Mouse (Mus musculus): ENCODE results near the gene Anxa9.
"Not testable (repeated sequence)": the region's sequence is repeated elsewhere in the genome, so short reads cannot be mapped to it uniquely, and the experiment has no call there.

The Anxa9 gene

DNA sequence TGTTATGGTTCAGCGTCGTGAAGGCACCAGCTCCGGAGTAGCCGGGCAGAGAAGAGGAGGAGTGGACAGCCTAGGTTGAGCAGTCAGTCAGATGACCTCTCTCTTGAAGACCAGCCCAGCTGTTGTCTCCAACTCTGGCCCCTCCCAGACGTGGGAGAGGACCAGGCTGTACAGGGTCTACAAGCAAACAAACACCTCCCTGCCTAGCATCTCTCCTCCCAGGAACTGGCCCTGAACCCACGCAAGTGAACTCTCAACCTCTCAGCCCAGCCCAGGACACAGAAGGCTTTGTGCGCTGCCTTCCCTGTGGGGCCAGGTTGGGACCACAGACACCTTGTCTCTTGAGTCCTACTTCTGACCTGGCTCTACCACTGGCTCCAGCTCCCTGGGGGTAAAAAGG, at the start of gene Anxa9:
Anxa9 (minus strand) TSS at position 77 of the 400 bp plus-strand sequence.
- ATAC-seq (ENCODE audit: low TSS enrichment), result no peak

DNA sequence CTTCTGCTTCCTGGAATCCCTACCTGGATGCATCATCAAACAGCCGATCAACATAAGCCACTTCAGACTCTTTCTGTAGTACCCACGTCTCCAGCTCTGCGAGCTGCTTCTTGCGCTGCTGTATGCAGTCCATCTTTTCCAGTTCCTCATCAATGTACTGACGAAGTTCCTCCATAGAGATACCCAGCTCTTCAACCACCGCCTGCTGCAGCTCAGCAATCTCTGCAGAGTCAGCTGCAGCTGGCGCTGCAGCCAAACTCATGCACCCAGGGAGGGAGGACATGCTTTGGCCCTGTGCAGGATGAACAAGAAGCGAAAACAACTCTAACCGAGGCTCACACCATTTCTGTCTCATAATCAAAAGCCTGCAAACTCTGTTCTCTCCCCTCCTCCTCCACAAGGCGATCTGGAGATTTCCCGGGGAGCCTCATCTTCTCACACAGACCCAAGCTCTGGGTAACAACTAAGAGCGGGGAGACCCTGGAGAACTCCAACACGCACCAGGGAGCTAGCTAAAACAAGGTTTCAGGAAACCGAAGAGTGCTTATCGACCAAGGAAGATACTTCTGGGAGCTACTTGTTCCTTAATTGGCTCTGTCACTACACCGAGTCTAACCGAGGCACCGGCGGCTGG, 49.1 kb upstream of the Anxa9 start:
- peak; percentile 74 for ATAC-seq (ENCODE audit: low TSS enrichment)

DNA sequence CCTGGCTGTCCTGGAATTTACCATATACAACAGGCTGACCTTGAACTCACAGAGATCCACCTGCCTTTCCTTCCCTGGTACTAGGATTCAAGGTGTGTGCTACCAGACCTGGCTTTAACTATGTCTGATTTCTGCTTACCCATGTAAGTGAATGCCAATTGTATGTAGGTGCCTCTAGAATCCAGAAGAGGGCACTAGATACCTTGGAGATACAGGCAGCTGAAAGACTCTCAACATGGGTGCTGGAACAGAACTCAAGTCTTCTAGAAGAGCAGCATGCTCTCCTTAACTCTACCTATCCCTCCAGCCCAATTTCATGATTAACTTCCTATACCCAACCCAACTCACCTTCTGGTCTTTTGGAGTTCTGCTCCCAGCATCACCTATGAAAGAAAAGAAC, 42.5 kb upstream of the Anxa9 start:
- peak; percentile 55; the same call in 1 of the 2 replicates for ATAC-seq (ENCODE audit: low TSS enrichment)

DNA sequence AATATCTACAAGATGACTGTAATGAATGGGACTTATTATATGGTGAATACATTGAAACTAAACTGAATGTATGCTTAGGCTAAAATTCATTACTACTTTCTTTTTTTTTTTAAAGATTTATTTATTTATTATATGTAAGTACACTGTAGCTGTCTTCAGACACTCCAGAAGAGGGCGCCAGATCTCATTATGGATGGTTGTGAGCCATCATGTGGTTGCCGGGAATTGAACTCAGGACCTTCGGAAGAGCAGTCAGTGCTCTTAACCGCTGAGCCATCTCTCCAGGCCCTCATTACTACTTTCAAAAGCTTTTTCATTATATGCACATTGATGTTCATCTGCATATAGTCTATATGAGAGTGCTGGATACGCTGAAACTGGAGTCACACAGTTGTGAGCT, 41.4 kb upstream of the Anxa9 start:
- ATAC-seq (ENCODE audit: low TSS enrichment), result not testable (repeated sequence)

DNA sequence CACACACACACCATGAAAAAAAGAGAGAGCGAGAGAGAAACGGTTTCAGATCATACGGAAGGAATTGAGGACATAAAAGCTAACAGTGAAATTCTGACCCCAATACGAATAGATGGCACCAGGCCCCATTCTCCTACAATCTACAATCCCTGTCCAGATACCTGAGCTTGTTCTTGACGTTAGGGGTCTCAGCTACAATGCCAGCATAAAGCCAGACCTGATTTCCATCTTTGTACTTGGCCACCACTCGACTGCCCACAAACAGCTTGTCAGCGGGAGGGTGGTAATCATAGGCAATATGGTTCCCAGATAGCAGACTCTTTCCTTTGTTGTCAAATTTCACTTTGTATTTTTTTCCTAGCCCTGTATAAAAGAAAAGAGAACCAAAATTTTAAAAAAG, 39.5 kb upstream of the Anxa9 start:
- ATAC-seq (ENCODE audit: low TSS enrichment), result no peak

DNA sequence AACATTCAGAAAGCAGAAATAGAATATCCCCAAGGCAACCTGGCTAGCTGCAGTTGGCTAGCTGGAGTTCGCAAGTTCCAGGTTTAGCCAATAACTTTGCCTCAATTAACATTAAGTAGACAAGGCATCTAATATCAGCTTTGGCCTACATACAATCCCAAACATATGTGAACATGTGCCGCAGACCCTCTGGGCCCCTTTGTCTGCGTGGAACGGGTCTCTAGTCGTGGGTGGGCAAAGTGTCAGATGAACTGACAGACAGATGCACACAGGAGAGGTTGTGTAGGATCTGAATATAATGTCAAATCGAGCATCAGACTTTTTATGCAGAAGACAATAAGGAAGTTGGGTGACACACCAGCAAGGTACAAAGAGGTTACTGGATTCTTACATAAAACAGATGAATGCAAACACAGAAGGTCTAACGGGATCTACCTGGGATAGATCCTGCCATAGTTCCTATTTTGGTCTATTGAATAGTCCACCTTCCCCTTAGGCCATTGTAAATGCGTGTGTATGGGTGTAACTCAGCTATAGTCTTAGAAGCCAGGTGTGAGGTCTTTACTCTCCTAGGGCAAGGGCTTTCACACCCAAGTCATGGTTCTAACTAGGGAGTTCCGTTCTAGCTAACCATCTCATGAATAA, 36.5 kb upstream of the Anxa9 start:
- ATAC-seq (ENCODE audit: low TSS enrichment), result not testable (repeated sequence)

DNA sequence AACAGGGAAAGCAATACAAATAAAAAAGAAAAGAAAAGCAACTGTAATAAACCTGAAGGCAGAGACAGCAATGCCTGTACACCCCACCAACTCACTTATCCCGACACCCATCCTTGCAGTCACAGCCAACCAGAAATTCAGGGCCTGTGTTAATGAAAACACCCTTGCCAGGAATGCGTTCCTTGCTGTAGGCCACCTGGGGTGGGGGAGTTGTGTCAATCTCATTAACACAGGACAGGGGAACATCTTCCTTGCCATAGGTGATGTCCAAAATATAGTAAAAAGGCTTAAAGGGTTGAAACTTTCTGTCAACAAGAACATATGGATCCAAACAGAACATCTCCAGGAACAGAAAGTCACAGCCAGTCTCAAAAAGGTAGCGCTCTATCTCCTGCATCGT, 31.3 kb upstream of the Anxa9 start:
- ATAC-seq (ENCODE audit: low TSS enrichment), result no peak

DNA sequence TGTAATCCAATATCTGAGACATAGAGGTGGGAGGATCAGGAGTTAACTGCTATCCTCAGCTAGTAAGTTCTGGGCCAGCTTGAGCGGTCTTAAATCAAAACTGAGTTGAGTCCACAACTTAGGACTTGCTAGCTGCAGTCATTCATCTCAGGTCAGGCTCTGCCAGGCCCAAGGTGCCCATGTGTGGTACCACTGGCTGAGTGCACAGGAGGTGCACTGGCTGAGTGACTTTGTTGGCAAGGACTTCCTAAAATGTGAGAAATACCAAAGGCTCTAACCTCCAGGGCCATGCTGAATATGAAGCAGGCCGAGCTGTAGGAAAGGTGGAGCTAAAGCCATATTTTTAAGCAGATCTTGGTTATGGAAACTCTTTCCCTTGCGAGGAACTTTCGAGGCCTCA, 30.4 kb upstream of the Anxa9 start:
- ATAC-seq (ENCODE audit: low TSS enrichment), result no peak

DNA sequence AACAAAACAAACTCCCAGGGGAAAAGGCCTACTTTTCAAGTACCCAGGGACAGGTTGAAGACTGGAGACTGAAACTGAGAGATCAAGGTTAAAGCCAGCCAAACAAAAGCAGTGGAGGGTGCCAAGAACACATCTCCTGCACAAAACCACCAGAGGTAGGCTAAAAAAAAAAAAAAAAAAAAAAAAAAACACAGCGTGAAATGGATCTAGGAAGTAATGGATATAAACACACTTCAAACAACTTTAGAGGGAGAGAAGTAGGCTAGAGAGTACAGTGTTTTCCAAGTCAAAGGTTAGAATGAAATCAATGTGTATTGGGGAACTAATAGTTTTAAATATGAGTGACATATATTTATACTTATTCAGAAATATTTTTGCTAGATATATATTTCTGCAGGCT, 24.6 kb upstream of the Anxa9 start:
- no peak for ATAC-seq (ENCODE audit: low TSS enrichment)

DNA sequence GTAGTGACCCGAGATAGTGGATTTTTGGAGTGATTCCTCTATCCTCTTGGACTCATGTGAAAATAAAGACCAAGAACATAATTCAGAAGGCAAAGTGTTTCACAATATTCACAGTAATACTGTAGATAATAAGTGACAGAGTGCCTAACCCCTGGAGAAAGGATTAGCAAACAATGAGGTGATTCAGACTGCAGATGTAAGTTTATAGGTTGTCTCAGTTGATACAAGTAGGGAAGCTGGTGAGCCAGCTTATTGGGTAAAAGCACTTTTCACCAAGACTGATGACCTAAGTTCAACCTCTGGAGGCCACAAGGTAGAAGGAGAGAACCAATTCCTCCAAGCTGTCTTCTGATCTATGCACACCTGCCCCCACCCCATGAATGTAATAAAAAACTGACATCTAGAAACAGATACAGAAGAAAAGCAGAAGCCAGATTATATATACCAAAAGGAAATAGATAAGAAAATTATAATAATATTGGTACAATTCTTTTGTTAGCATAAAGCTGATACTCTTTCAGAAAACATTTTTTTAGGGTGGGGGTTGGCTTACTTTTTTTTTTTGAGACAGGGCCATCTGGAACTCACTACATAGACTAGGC, 21.9 kb upstream of the Anxa9 start:
- no peak for ATAC-seq (ENCODE audit: low TSS enrichment)

DNA sequence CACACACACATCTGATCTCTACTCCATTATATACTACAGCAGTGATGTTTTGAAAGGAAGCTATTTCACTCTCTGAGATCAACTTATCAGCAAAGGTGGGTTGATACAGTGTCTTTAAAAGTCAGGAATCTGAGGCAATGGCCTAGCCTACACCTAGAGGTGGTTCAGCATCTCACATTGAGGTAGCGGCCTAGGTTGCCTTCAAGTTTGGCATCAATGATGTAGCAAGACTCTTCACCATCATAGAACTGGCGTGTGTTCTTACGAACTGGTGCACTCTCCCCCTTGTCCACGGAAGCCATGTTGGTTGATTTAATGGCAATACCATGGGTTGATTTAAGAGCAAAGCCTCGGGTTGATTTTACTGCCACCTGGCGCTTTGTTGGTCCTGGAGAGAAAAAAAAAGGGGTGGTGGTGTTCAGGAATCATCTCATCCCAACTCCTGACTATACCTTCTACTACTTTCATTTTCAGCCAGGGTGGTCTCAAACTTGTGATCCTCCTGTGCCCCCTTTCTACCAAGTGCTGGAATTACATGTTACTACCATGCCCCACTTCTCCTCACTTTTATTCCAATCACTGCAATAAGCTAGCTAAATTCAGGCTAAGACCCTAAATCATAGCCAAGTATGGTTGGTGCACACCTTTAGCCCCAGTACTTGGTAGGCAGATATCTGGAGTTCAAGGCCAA, 17.6 kb upstream of the Anxa9 start:
- no peak for ATAC-seq (ENCODE audit: low TSS enrichment)

DNA sequence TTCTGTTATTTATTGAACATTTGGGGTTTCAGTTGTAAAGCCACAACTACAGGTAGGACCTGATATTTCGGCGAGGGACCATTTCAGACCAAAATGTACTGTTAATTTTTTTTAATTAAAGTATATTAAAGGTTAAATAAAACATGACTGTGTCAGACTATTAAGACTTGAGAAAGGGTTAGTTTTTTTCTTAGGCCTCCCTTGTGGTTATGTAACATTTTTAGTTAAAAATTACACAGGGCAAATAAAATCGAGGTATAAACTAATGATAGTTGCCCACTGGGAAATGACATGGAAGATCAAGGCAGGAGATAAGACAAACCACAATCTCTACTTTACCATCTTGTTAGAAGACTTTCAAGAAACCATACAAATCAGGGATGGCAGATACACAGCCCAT, 16.5 kb upstream of the Anxa9 start:
- no peak for ATAC-seq (ENCODE audit: low TSS enrichment)

DNA sequence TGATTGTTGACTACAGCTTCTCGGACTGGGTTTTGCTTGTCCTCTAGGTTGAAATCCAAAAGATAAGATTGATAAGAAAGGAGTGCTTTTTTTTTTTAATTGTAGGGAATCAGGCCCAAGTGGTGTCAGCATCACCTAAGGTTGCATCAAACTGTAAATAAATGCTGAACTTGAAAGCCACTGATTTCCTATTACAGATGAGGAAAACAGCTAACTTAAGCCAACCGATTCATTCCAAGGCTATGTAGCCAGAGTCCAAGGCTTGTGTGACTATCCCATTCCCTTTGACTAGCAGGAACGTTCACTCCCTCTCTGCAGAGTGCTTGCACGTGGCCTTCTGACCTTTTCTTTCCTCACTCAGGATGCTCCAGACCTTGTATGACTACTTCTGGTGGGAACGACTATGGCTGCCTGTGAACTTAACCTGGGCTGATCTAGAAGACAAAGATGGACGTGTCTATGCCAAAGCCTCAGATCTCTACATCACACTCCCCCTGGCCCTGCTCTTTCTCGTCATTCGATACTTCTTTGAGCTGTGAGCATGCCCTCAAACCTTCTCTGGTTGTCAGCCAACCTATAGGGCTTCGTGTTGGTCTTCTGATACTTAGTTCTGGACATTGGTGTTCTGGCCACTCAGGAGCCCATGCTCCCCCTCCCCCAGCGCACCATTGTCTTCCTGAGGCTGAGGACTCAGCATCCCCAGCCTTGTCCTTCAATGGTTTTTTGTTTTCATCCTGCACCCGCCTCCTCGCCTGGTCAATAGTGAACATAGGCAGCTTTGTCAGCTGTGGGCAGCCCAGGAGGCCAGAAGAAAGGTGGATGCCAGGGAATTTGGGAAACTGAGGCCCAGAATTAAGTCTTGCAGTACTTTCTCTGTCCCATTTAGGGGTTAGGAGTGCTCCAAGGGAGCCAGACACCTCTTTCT, 13.0 kb upstream of the Anxa9 start:
- ATAC-seq (ENCODE audit: low TSS enrichment), result no peak

DNA sequence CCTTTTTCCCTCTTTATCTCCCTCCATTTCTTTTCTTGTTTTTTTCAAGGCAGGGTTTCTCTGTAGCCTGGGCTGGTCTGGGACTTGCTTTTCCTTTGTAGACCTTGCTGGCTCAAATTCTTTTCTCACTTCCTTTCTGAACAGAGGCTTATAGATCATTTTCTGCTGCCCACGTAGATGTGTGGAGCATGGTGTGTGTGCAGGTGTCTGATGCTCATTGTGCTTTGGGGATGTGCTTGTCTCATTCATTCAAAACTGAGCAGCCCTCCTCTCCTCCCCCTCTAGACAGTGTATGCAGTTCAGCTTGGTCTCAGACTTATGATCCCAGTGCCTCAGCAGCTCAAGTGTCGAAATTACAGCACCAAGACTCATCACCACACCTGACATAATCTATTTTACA, 12.1 kb upstream of the Anxa9 start:
- ATAC-seq (ENCODE audit: low TSS enrichment), result no peak

DNA sequence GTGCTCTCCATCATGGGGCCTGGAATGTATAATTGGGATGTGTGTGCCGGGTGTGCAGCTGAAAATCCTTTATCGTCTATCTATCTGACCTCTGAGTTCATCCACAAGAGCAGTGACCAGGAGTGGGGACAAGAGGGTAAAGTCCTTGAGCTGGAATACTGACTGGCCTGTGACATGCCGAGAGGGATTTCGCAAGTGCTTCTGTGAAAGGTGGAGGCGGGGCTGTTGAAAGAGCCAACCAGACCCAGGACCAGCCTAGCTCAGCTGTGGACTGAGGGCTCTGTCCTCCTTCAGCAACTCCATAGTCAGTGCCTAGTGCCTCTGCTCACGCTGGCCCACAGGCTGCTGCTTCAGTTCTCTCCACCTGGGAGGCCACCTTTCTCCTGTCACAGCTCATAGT, 11.6 kb upstream of the Anxa9 start:
- no peak for ATAC-seq (ENCODE audit: low TSS enrichment)

DNA sequence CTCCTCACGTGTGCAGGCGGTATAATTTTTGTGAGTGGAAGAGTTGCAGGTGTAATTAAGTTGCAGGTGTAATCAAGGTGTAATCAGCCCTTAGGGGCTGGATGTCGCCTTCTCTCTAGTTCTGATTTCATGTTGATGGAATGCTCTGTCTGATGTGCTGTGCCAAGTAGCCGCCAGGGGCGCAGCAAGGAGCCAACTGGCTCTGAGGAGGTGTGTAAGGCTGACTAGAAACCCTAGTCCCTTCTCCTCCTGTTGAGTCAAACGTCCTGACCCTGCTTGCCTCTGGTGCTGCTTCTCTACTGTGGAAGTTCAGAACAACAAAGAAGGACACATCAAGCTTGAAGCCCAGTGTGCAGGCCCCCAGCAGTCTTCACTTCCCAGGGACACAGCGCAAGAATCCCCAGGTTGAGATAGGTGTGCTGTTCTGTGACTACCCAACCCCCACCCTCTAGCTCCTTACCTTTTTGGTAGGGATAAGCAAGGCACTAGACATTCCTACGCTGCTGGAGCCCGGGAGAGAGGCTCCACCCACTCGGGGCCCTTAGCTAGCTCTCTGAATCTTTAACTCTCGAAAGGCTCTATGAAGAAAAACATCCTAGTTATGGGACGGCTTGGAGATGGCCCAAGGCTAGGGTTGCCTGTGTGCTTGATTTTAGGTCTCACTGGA, 10.6 kb upstream of the Anxa9 start:
- peak; percentile 51; the same call in 1 of the 2 replicates for ATAC-seq (ENCODE audit: low TSS enrichment)

DNA sequence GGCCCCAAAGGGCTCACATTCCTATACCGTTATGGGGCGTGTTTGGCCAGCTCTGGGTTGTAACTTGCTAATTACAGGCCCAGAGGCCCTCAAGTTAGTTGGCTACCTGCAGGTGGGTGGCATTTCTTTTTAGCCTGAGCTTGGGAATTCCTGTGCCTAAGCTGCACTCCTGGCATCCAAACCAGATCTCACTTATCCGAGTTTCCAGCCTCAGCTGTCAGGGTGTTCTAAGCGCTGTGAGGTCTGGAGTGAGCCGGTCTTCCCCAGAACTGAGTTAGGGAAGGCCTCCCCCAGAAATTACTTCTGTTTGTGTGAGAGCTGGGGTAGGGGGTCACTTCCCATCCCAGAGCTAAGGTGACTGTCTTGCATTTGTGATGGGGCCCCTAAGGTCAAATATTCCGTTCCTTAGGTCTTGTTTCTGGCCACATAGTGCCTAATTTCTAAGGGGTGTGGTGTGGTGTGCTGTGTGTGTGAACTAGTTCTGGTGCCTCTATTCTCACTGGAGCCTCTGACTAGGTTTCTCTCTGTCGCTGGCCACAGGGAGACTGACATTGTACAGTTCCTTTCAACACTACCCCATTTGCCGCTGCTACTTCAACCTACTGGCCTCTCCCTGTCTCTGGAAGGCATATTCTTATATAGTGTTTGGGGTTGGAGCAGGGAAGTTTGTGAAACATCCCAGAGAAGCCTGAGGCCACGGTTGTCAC, 9.0 kb upstream of the Anxa9 start:
- ATAC-seq (ENCODE audit: low TSS enrichment), result peak; percentile 15; the same call in 1 of the 2 replicates

DNA sequence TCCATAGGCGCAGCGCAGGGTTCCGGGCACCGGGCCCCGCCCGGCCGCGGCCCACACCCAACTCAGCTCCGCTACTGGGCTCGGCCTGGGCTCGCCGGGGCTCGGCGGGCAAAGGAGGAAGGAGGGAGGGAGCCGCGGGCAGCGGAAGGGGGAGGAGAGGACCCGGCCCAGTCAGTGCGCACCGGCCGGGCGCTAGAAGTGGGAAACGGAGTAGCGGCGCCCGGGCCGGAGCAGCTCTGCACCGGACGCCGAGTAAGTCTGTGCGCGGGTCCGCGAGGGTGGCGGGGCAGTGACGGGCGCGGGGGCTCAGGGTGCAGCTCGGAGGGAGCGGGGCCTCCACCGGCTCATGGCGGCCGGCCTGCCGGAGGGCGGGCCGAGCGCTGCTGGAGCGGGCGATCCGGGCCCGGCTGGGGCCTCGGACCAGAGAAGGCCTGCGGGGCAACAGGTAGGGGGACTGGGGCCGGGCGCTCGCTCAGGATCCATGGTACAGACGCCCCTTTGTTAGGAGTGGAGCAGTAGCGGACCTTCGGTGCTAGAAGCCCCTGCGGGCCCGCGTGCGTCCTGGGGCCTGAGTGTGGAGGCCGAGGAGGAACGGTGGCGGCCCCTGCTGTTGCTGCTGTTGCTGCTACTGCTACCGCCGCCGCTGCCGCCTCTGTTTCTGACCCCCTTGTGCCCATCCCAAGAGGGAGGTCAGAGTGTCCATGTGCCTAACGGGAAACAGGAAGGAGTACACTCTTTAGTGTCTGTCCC, 8.3 kb upstream of the Anxa9 start:
- ATAC-seq (ENCODE audit: low TSS enrichment), result peak; percentile 60

DNA sequence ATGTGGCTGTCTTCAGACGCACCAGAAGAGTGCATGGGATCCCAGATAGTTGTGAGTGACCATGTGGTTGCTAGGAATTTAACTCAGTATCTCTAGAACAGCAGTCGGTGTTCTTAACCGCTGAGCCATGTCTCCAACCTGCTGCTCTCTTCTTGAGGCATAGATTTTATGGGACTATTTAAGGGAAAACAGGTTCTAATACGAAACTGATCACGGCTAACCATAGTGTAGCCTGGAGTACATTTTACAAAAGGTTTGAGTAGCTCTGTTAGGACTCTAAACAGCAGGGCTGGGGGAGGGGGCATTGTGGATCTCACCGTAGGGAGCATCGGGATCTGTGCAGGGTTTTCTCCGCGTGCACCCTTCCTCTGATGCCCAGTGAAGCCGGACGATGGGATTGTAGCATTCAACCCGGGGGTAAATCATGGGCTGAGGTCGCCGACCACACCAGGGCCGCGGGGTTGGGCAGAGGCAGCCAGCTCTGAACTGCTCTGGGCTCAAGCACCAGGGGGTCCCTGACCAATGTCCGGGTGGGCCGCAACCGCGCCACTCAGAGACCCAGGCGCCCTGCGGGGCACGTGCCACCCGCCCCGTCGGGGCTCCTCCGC, 7.6 kb upstream of the Anxa9 start, which contains the start of gene Cers2:
Cers2 (plus strand) TSS at position 306 of the 608 bp plus-strand sequence.
- no peak for ATAC-seq (ENCODE audit: low TSS enrichment)

Data from frontal cortex, adult (tissue).